Mouse (Mus musculus): ENCODE results near the gene Bcat2. TPM values are rescaled to one million over a fixed set of nuclear protein-coding genes. Genes with fewer than 3 reads are reported as not detected.

The Bcat2 gene
- total and polyA plus RNA-seq, 3 experiments: 13.5 to 65.6 (median 30.9) TPM

GRCm38 (mm10) chr7:45573954-45574353 lies 4.0 kb downstream of the Bcat2 start:
- H3K79me2 ChIP-seq (replicated peaks; ENCODE audit: control insufficient read depth, extremely low read depth, insufficient read depth, poor library complexity, severe bottlenecking): no peaks in the 10 kb centered on the region
- peaks cover 3 to 48% of the 10 kb centered on the region in 2 experiments for H3K36me3 ChIP-seq (replicated peaks in 1 of 2; ENCODE audit: control insufficient read depth in 1 of 2, insufficient read depth in 1 of 2, low read length in 1 of 2)
- no peak overlapping the region for H3K27ac ChIP-seq (ENCODE audit: insufficient read depth, low read depth)
- H3K27me3 ChIP-seq (replicated peaks): no peaks in the 10 kb centered on the region
- no peak overlapping the region for H3K4me3 ChIP-seq (replicated peaks in 1 of 3; ENCODE audit: low read depth in 2 of 3, low read length in 2 of 3, poor library complexity in 1 of 3)
- H3K9ac ChIP-seq (ENCODE audit: insufficient read depth, low read depth): no peak overlapping the region
- H3K9me3 ChIP-seq (replicated peaks; ENCODE audit: low read length): no peaks in the 10 kb centered on the region
- in situ Hi-C loops (cut with MboI; ENCODE audit: low pct_ligation_motif_present, low pct_unique_long_range_greater_than_20kb, low sequenced_read_pairs): no loop called here
- dilution Hi-C loops (cut with MboI; ENCODE audit: extremely low pct_ligation_motif_present, extremely low pct_unique_long_range_greater_than_20kb, low sequenced_read_pairs): no loop called here
- H3K4me2 ChIP-seq (ENCODE audit: insufficient read depth, low read depth, poor library complexity, severe bottlenecking): no peak overlapping the region
- DNase-seq (ENCODE audit: extremely low read depth): no peak
- TF ChIP-seq SMC3 (IDR thresholded peaks at IDR 0.05; ENCODE audit: low read depth, low read length) (no peak), CHD1 (IDR thresholded peaks at IDR 0.05; ENCODE audit: low read depth, low read length) (no peak), JUN (IDR thresholded peaks at IDR 0.05; ENCODE audit: insufficient read depth, low read depth, low read length) (no peak)
- peaks cover 4 to 23% of the 10 kb centered on the region in 2 experiments; a peak in 3 of 4 replicates for H3K4me1 ChIP-seq (ENCODE audit: control insufficient read depth in 1 of 2, insufficient read depth in 2 of 2)

DNA sequence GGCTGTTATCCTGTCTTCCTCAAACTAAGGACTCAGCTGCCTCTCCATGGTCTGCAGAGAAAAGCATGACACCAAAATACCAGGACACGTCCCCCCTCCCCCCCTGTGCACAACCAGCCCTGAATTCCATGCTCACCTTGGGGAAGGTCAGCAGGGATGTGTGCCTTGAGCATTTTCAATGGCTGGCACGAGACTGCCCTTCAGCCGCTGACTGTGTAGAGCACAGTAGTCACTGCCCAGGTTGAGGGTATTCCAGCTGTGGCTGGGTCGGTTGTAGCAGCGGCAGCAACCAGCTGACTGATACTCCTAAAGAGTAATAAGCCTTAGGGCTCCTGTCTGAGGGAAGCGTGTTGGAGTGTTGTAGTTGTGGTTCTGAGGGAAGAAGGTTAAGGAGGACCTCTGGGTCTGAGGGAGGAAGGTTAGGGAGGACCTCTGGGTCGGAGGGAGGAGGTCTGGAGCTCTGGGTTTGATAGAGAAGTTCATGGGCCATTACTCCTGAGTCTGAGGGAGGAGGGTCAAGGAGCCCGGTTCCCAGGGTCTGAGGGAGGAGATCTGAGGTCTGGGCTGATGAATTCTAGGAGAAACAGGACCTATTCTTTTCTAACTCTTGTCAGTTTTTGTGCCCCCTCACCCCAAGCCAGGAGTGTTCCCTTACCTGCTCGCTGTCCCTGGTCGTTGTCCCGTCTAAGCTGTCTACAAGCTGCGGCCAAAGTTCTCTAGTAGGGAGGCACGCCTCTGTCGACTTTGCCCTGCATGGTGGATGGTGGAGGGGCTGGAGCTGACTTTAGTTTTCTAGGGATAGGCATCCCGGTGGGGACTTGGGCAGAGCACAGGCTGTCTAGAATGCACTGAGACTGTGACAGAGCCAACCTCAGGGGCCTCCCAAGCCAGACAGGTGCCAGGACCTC lies 4.8 kb downstream of the Bcat2 start:
- dilution Hi-C loops (cut with MboI; ENCODE audit: extremely low pct_ligation_motif_present, extremely low pct_unique_long_range_greater_than_20kb, low sequenced_read_pairs): no loop called here
- Histone ChIP-seq H3K79me2 (replicated peaks; ENCODE audit: control insufficient read depth, extremely low read depth, insufficient read depth, poor library complexity, severe bottlenecking) (no peaks in the 10 kb centered on the region), H3K9me3 (replicated peaks; ENCODE audit: low read length) (no peaks in the 10 kb centered on the region), H3K4me3 (replicated peaks in 1 of 3; ENCODE audit: low read depth in 2 of 3, low read length in 2 of 3, poor library complexity in 1 of 3) (no peak overlapping the region), H3K9ac (ENCODE audit: insufficient read depth, low read depth) (no peak overlapping the region), H3K27ac (ENCODE audit: insufficient read depth, low read depth) (no peak overlapping the region), H3K4me1 (ENCODE audit: control insufficient read depth in 1 of 2, insufficient read depth in 2 of 2) (peaks cover 4 to 23% of the 10 kb centered on the region in 2 experiments; a peak in 3 of 4 replicates), H3K36me3 (replicated peaks in 1 of 2; ENCODE audit: control insufficient read depth in 1 of 2, insufficient read depth in 1 of 2, low read length in 1 of 2) (peaks cover 3 to 48% of the 10 kb centered on the region in 2 experiments), H3K27me3 (replicated peaks) (no peaks in the 10 kb centered on the region), H3K4me2 (ENCODE audit: insufficient read depth, low read depth, poor library complexity, severe bottlenecking) (no peak overlapping the region)
- TF ChIP-seq MYC (IDR thresholded peaks at IDR 0.05; ENCODE audit: low read depth, low read length) (no peak), ETS1 (conservative IDR thresholded peaks at IDR 0.05; ENCODE audit: low read depth, low read length) (no peak), MAFK (IDR thresholded peaks at IDR 0.05; ENCODE audit: insufficient replicate concordance, low read length) (no peak), ZC3H11A (IDR thresholded peaks at IDR 0.05; ENCODE audit: low read depth, low read length) (no peak), MAX (IDR thresholded peaks at IDR 0.05; ENCODE audit: low read length) (no peak), NELFE (IDR thresholded peaks at IDR 0.05; ENCODE audit: low read depth, low read length) (no peak), KAT2A (IDR thresholded peaks at IDR 0.05; ENCODE audit: insufficient replicate concordance, low read length) (no peak), PAX5 (IDR thresholded peaks at IDR 0.05; ENCODE audit: low read length) (no peak), HCFC1 (IDR thresholded peaks at IDR 0.05; ENCODE audit: low read depth, low read length) (no peak), POLR2AphosphoS2 (IDR thresholded peaks at IDR 0.05; ENCODE audit: low read depth, low read length) (no peak), NRF1 (IDR thresholded peaks at IDR 0.05; ENCODE audit: low read depth, low read length) (no peak), CTCF (conservative IDR thresholded peaks at IDR 0.05 in 1 of 2, IDR thresholded peaks at IDR 0.05 in 1 of 2; ENCODE audit: low read depth in 2 of 2, low read length in 2 of 2) (no peak), JUN (IDR thresholded peaks at IDR 0.05; ENCODE audit: insufficient read depth, low read depth, low read length) (no peak)
- in situ Hi-C loops (cut with MboI; ENCODE audit: low pct_ligation_motif_present, low pct_unique_long_range_greater_than_20kb, low sequenced_read_pairs): no loop called here
- DNase-seq (ENCODE audit: extremely low read depth): no peak
